Mouse (Mus musculus) c-Kit-positive CD71-positive TER-119-negative erythroid progenitor cells, embryonic 14.5 days (primary cell): ENCODE results near the gene Zdhhc16.

Experiments used
- DNase-seq: peaks from one replicate; pipeline ENCODE4 v3.0.0-alpha.2; 2013; ENCODE audit warnings: low read depth

Zdhhc16 gene

DNA sequence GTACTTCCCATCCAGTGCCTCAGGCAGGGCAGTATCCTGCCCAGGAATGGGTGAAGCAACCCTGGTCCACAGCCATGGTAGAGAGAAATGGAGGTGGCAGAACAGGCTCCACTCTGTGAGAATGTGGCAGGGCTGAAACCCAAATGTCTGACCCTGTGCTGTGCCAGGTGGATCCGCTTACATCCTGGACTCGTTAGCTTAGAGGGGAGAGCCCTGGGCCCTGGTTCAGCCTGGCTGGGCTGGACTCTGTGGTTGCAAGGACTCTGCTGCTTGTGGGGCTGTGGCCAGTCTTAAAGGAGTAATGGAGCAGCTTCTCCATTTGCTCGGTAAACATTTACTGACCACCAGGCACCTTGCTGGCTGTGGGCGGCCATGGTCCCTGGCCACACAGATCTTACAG is 53.9 kb downstream of the Zdhhc16 start:
- DNase-seq, result no peak

DNA sequence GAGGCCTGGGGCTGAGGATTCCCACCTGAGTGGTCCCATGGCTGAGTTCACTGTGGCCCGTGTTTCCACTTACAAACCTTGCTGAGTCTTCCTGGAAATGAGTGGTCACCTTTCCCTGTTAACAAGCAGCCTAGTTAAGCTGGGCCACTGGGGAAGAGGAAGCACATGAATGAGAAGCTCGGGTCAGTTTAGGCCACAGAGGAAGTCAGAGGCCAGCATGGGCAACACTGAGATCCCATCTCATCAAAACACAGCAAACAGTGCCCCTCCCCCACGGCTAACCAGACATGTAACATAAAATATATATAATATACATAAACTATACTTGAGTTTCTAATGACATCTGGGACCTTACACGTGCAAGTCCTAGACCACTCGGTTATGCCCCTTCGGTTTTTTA is 56.5 kb downstream of the Zdhhc16 start:
- DNase-seq, result no peak

DNA sequence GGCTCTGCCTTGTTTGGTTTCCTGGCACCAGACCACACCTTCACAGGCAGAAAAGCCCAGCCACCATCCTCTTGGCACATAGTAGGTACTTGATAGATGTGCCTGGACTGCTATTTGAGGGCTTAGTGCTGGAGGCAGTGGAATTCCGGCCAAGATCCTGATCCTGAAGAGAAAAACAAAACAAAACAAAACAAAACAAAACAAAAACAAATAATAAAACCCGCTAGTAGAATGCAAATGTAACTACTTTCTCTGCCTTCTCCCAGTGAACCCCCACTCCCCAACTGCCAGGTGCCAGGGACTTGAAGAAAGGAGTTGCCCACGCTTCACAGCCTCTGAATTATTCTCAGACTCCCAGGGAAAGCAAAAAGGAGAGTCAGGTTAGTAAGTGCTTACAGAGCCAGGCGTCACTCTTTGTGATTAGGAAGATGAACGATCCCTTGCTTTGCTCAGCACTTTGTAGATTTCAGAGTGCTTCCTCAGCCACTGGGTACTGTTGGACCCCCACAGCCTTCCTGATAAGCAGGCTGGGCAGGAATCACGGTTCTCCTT is 58.7 kb downstream of the Zdhhc16 start:
- no peak for DNase-seq

DNA sequence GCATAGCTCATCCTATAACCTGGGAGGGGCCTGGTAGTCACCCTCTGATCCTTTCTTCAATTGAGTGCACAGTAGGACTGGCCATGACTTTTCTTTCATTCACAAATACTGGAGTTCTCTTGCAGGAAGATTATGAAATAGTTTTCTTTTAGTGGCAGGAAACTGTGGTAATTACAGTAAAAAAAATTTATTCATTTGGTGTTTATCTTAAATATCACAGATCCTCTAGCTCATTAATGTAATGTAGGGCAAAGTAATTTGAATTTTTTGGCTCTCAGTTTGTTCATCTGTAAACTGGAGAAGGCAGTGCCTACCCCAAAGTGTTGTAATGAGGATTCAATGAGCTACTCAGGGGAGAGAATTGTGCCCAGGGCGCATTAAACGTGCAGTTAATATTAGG is 59.7 kb downstream of the Zdhhc16 start:
- DNase-seq, result no peak

DNA sequence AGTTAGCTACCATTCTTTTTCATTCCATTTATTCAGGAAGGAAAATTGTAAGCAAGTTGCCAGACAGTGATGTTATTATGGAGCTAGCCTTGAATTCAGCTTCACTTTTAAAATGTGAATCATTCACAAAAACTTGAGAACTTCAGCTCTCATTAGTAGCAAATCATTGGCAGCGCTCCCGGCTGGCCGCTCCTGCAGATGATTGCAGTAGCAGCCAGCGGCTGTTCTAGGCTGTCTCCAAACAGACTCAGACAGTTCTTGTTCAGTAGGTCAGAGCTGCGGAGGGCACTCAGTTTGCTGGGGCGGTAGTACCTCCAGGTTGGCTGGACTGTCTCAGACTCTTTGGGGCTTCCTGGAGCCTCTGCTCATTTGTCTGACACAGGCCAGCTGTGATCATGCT is 60.2 kb downstream of the Zdhhc16 start:
- DNase-seq, result no peak
